Mouse (Mus musculus) limb, embryonic 14.5 days (tissue): ENCODE data around the gene Coq8a. TPM values are rescaled to one million over a fixed set of nuclear protein-coding genes. Genes with fewer than 3 reads are reported as not detected.

ENCODE experiments used
- ATAC-seq: fragments of 200-750 bp; cut with Nextera tagmentation; 2 replicates; pipeline ENCODE4 v1.8.0; 2017; ENCODE audit warnings: low read depth, moderate number of reproducible peaks, moderate TSS enrichment; ENCODE audit not compliant: low FRiP score
- DNase-seq: peaks from one replicate; pipeline ENCODE4 v3.0.0-alpha.2; 2015; ENCODE audit warnings: low spot score
- H3K27ac ChIP-seq: fragments of 300-500 bp; sonication (generic); replicated peaks from 2 replicates; pipeline ENCODE4 v1.5.1; 2014; ENCODE audit warnings: low read depth, mild to moderate bottlenecking, low read length, moderate library complexity, mixed read lengths
- H3K27me3 ChIP-seq: fragments of 300-500 bp; sonication (generic); 2 replicates; pipeline ENCODE4 v1.6.1; 2014; ENCODE audit warnings: low read length, mixed read lengths; ENCODE audit not compliant: control insufficient read depth, insufficient read depth
- H3K36me3 ChIP-seq: fragments of 300-500 bp; sonication (generic); 2 replicates; pipeline ENCODE4 v1.6.1; 2014; ENCODE audit warnings: mild to moderate bottlenecking, low read length, moderate library complexity, mixed read lengths; ENCODE audit not compliant: control insufficient read depth, insufficient read depth
- H3K4me1 ChIP-seq: fragments of 300-500 bp; sonication (generic); 2 replicates; pipeline ENCODE4 v1.6.1; 2014; ENCODE audit warnings: antibody characterized with exemption, low read length, mixed read lengths; ENCODE audit not compliant: control insufficient read depth, insufficient read depth
- H3K4me2 ChIP-seq: fragments of 300-500 bp; sonication (generic); replicated peaks from 2 replicates; pipeline ENCODE4 v1.6.1; 2014; ENCODE audit warnings: low read depth, mild to moderate bottlenecking, low read length, moderate library complexity; ENCODE audit not compliant: severe bottlenecking
- H3K4me3 ChIP-seq: fragments of 300-500 bp; sonication (generic); replicated peaks from 2 replicates; pipeline ENCODE4 v1.5.1; 2014; ENCODE audit warnings: low read length
- H3K9ac ChIP-seq: fragments of 300-500 bp; sonication (generic); 2 replicates; pipeline ENCODE4 v1.6.1; 2014; ENCODE audit warnings: mild to moderate bottlenecking, low read depth, low read length, moderate library complexity; ENCODE audit not compliant: severe bottlenecking
- H3K9me3 ChIP-seq: fragments of 300-500 bp; sonication (generic); 2 replicates; pipeline ENCODE4 v1.6.1; 2016; ENCODE audit warnings: low read length; ENCODE audit not compliant: control insufficient read depth
- POLR2A ChIP-seq: fragments of 200-500 bp; IDR thresholded peaks from 2 replicates; pipeline ENCODE4 v1.8.0; 2012; ENCODE audit warnings: inconsistent platforms, mild to moderate bottlenecking, moderate library complexity, borderline replicate concordance; ENCODE audit not compliant: insufficient read depth, insufficient read length; ENCODE audit errors: extremely low read depth
- WGBS: fragments of 180-500 bp; shearing (Covaris S2); extraction: QIAGEN DNeasy Blood & Tissue Kit; methylation state at CpG from one replicate; pipeline ENCODE4 v1.1.7; 2014; 5-methylcytosine and 5-hydroxymethylcytosine counted together
- polyA plus RNA-seq, 2 experiments: library from polyadenylated mRNA; depleted of rRNA in 1 of 2; stranded (reverse) in 1 of 2; unstranded in 1 of 2; fragments of >200 nt; fragmentation: Nextera tagmentation in 1 of 2; extraction: Ambion mirVana in 1 of 2; gene quantifications; 2 replicates each; pipeline versions ENCODE4 v1.2.1 to v1.2.3; 2012 to 2014

Gene Coq8a
- polyA plus RNA-seq, 2 experiments = 6.3 to 8.1 TPM

DNA sequence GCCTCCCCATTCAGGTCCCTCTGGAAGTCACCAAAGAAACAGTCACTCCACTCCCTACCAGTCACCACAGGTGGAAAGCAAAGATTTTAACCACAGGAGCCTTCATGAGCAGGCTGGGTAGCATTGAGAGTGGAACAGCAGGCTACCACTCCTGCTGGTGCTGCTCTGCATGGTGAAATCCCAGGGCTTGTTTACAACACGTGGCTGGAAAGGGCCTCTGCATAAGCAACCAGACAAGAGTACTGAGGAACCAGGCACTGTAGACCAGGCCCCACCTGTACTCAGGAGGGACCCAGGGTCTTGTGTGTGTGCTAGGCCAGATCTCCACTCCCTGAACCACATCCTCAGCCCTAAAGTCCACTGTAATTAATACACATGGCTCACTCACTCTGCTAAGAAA is 22.6 kb downstream of the Coq8a start:
- H3K4me1 ChIP-seq = no peaks in the 10 kb centered on the region
- no peak for ATAC-seq
- no peak for TF ChIP-seq POLR2A
- H3K9ac ChIP-seq = no peak overlapping the region
- no peak for DNase-seq
- 14% methylated on average over 1 of the region's 1 CpGs for WGBS
- no peaks in the 10 kb centered on the region for H3K27me3 ChIP-seq
- no peaks in the 10 kb centered on the region for H3K9me3 ChIP-seq
- no peak overlapping the region for H3K27ac ChIP-seq
- no peak overlapping the region for H3K4me3 ChIP-seq
- no peaks in the 10 kb centered on the region for H3K36me3 ChIP-seq
- no peak overlapping the region for H3K4me2 ChIP-seq

- WGBS = 57% methylated on average over 8 of the region's 8 CpGs
Measured at GRCm38 (mm10) chr1:180175635-180176034, 23.8 kb downstream of the Coq8a start.

DNA sequence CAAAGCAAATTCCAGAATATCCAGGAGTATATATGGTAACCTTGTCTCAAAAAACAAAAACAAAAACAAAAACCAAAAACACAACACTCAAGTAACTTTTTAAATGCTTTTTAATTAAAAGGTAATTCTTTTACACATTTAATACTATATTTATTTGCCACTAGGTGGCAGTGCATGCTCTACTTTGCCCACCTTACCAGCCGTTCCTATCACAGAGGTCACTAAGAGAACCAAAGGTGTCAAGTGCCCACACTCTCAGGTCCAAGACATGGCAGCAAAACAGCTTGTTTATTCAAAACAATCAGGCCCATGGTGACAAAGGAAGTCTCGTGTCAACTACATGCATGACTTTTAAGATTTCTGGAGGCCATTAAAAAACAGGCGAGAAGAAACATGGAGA is 24.2 kb downstream of the Coq8a start:
- DNase-seq (peak; percentile 36), ATAC-seq (no peak)
- 33% methylated on average over 3 of the region's 3 CpGs for WGBS
- H3K9ac ChIP-seq = no peak overlapping the region
- no peak for TF ChIP-seq POLR2A
- no peaks in the 10 kb centered on the region for H3K36me3 ChIP-seq
- no peak overlapping the region for H3K27ac ChIP-seq
- no peaks in the 10 kb centered on the region for H3K4me1 ChIP-seq
- H3K9me3 ChIP-seq = no peaks in the 10 kb centered on the region
- H3K27me3 ChIP-seq = no peaks in the 10 kb centered on the region
- H3K4me3 ChIP-seq = no peak overlapping the region
- no peak overlapping the region for H3K4me2 ChIP-seq

More at GRCm38 (mm10) chr1:180175635-180176034, 23.8 kb downstream of the Coq8a start:
- DNase-seq (no peak), ATAC-seq (no peak)
- TF ChIP-seq POLR2A = no peak
- no peak overlapping the region for H3K4me2 ChIP-seq
- H3K9me3 ChIP-seq = no peaks in the 10 kb centered on the region
- no peak overlapping the region for H3K27ac ChIP-seq
- no peaks in the 10 kb centered on the region for H3K27me3 ChIP-seq
- H3K4me3 ChIP-seq = no peak overlapping the region
- H3K4me1 ChIP-seq = no peaks in the 10 kb centered on the region
- H3K36me3 ChIP-seq = no peaks in the 10 kb centered on the region
- no peak overlapping the region for H3K9ac ChIP-seq

DNA sequence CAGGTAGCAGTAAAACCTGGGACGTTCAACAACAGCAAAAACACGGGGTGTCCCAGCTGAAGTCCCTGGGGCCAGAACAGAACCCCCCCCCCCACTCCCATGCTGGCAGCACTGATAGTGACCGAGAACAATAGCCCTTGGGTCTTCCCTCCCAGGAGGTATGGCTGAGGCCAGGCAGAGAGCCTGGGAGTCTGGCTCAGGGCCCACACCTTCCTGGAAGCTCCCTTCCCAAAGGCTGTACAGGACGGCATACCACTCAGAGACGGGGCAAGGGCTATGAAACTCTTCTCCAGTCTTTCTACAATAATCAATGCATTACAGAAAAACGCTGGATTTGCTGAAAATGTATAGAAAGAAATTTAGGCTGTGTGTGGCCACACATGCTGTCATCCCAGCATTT is 24.7 kb downstream of the Coq8a start:
- Histone ChIP-seq H3K4me3 (no peak overlapping the region), H3K27me3 (no peaks in the 10 kb centered on the region), H3K9me3 (no peaks in the 10 kb centered on the region), H3K36me3 (no peaks in the 10 kb centered on the region), H3K4me1 (no peaks in the 10 kb centered on the region), H3K4me2 (no peak overlapping the region), H3K9ac (no peak overlapping the region), H3K27ac (no peak overlapping the region)
- whole genome bisulfite sequencing = 62% methylated on average over 6 of the region's 6 CpGs
- ATAC-seq = no peak
- no peak for TF ChIP-seq POLR2A
- DNase-seq = no peak

GRCm38 (mm10) chr1:180173017-180173416 is 26.4 kb downstream of the Coq8a start:
- Histone ChIP-seq H3K27ac (no peak overlapping the region), H3K4me2 (no peak overlapping the region), H3K27me3 (no peaks in the 10 kb centered on the region), H3K4me3 (no peak overlapping the region), H3K36me3 (no peaks in the 10 kb centered on the region), H3K9me3 (no peaks in the 10 kb centered on the region), H3K4me1 (no peaks in the 10 kb centered on the region), H3K9ac (no peak overlapping the region)
- no peak for TF ChIP-seq POLR2A
- DNase-seq = no peak
- no peak for ATAC-seq
- WGBS = 75% methylated on average over 5 of the region's 5 CpGs

GRCm38 (mm10) chr1:180172600-180172999 is 26.8 kb downstream of the Coq8a start:
- Histone ChIP-seq H3K4me1 (no peaks in the 10 kb centered on the region), H3K27me3 (no peaks in the 10 kb centered on the region), H3K9ac (no peak overlapping the region), H3K4me2 (no peak overlapping the region), H3K9me3 (no peaks in the 10 kb centered on the region), H3K27ac (no peak overlapping the region), H3K36me3 (0 out of 2 replicates have a peak, but pooled peaks cover 1% of the 10 kb centered on the region), H3K4me3 (no peak overlapping the region)
- no peak for DNase-seq
- no peak for ATAC-seq
- TF ChIP-seq POLR2A = no peak
- 81% methylated on average over 4 of the region's 4 CpGs for WGBS
